Mouse (Mus musculus) 3134 (cell line): ENCODE data around the gene Ccdc110.

ENCODE experiments used
- DNase-seq: peaks from one replicate; pipeline ENCODE4 v3.0.0-alpha.2; 2011; ENCODE audit warnings: low spot score; ENCODE audit not compliant: insufficient read length; ENCODE audit errors: extremely low read depth

Gene Ccdc110

GRCm38 (mm10) chr8:45934582-45935014, at the start of gene Ccdc110:
Gene Ccdc110 (plus strand): TSS chr8:45934619.
- peak; percentile 74 for DNase-seq

DNA sequence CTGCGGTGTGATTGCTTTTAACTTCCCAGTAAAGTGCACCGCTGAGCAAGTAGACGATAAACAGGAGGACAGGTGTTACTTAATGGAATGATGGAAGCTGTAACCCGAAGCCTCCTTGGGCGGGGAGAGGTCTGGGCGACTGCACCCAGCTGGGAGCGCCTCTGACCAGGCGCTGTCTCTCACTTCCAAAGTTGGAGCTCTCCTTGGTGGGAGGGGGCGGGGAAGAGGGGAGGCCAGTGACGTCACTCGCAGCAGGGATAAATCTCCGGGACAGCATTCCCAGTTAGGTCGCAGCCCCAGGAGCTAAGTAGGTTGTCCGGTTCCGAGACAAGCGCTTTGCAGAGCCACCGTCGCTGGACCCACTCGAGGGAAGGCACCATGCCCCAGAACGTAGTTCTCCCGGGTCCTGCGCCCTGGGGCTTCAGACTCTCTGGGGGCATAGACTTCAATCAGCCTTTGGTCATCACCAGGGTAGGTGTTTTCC, 49.2 kb upstream of the Ccdc110 start, which contains the start of gene Pdlim3:
Pdlim3 (plus strand) TSS at position 260 of the 484 bp plus-strand sequence.
- DNase-seq: no peak

GRCm38 (mm10) chr8:45885775-45886174, 48.6 kb upstream of the Ccdc110 start:
- DNase-seq: no peak

GRCm38 (mm10) chr8:45889737-45890136, 44.7 kb upstream of the Ccdc110 start:
- DNase-seq: no peak

GRCm38 (mm10) chr8:45896590-45896989, 37.8 kb upstream of the Ccdc110 start:
- DNase-seq: no peak

DNA sequence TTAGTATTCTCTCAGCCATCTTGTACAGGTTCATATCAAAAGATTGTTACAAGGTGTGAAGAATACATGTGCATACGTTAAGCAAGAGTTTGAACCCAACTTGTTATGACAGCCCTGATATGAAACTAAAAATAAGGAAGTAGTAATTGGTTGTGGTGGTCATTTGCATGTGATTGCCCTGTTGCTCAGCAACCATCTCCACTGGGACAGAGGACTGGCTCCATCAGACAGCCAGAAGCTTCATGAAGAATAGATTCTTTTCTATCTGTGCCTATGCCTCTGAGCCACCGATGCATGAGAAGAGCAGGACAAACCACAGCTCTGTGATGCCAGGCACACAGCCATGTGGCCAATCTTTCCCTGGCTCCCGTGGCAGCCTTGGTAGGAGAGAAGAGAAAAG, 34.6 kb upstream of the Ccdc110 start:
- no peak for DNase-seq

GRCm38 (mm10) chr8:45901626-45902025, 32.8 kb upstream of the Ccdc110 start:
- no peak for DNase-seq

- DNase-seq: no peak
These were observed 30.8 kb upstream of the Ccdc110 start for GRCm38 (mm10) chr8:45903659-45904058.

- no peak for DNase-seq
These were observed 28.7 kb upstream of the Ccdc110 start for GRCm38 (mm10) chr8:45905591-45906250.

DNA sequence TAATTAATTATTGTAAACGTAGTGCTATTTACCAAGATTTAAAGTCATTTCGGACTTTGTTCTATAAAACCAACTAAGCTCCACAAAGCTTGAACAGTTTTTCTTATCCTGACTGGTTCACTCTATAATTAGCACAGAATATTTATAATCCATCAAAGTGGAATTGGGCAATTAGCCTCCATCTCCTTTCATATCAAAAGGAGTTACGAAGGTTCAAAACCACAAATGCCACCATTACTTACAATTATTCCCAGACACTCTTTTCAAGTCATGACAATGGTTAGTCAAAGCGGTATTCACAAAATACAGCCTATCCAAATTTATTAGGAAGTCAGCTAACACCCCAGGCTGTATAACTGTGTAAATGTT, 28.2 kb upstream of the Ccdc110 start:
- no peak for DNase-seq

DNA sequence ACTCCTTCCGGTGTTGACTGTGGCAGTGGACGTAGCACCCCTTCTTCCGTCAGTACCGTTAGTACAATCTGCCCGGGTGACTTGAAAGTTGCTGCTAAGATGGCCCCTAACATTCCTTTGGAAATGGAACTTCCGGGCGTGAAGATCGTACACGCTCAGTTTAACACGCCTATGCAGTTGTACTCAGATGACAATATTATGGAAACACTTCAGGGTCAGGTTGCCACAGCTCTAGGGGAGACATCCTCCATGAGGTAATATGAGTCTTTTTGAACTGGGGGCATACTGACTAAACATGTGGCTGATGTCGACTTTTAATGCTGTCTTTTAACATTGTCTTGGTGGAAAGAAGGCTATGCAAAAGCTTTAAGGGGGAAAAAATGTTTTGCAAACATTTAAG, 20.7 kb upstream of the Ccdc110 start:
- no peak for DNase-seq

- no peak for DNase-seq
These were observed 17.9 kb upstream of the Ccdc110 start for GRCm38 (mm10) chr8:45916496-45916895.

DNA sequence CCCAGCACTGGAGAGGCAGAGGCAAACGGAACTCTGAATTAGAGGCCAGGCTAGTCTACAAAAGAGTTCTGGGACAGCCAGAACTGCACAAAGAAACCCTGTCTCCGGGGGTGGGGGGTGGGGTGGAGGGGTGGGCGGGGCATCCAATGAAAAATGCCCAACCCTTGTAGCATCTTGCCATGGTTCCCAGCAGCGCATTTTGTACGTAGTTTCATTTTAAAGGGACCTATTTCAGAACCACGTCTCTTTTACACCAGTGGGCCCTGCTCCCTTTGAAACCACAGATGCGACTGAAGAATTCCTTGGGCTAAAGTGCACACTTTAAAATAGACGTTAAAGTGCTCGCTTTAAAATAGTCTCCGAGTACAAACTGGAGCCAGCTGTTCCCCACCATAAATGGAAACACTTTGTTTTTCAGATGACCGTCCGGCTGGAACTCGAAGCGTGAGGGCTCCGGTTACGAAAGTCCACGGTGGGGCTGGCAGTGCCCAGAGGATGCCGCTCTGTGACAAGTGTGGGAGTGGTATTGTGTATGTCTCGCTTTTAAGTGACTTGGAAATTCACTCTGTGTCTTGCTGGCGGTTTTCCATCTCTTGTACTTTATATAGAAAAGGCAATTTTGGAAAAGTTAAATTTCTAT, 17.3 kb upstream of the Ccdc110 start:
- DNase-seq: no peak

- DNase-seq: no peak
These were observed 15.5 kb upstream of the Ccdc110 start for GRCm38 (mm10) chr8:45918891-45919290.

DNA sequence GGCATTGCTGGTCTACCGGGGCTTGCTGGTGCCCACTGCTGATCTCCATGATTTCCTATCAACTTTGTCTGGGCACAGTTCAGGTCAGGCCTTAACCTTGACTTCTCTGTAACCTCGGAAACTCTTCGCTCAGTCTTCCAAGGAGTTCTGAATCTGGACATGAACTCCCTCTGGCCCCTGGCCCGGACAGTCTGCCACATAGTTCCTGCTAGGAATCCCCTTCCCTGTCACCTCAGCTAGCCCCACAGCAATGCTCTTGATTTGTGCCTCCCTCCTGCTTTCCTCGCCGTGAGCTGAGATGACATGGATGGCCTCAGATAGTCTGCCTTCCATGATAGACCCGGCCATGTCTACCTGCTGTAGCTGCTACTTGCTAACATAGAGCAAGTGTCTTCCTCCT, 14.0 kb upstream of the Ccdc110 start:
- no peak for DNase-seq

DNA sequence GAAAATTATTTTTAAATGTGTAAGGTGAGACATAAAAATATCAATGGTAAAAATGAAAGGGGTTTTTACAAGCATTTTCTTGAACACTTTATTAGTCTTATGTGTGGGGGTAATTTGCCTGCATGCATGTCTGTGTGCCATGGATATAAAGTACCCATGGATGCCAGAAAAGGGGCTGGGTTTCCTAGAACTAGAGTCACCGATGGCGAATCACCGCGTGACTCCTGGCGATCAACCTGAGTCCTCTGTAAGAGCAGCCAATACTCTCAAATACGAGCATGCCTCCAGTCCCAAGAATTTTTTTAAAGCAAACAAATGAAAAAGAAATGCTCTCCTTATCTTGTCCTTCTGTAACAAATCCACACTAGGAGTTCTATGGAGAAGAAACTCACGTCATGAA, 12.3 kb upstream of the Ccdc110 start:
- no peak for DNase-seq

DNA sequence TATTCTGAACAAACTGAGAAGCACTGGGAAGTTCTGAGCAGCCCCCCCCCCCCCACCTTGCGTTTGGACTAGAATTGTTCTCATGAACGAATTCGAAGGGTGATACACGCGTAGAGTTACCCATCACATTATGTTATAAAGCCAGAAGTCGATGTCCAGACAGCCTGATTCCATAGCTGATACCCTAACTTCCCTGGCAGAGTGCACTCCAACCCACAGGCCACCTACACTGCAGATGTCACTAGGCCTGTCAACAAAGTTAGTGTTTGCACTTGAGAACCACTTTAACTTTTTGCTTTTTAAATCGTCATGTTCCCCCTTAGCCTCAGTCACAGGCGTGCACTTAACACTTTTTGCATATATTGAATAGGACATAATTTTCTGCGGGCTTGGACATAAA, 2.6 kb downstream of the Ccdc110 start:
- DNase-seq: no peak

DNA sequence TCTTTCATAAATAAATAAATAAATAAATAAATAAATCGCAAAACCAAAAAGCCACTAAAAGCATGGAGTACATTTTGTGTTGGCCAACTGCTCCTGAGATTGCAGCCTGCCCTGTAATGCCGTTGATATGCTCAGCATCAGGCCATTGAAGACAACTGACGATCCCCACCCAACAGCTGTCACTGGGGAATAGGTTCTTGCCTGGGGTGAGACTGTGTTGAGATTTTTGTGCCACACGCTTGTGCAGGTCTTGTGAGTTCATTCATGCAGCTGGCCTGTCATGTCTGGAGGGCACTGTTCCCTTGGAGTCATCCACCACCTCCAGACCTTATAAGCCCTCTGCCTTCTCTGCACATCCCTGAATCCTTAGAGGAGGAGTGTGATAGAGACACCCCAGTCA, 11.9 kb downstream of the Ccdc110 start:
- DNase-seq: no peak

DNA sequence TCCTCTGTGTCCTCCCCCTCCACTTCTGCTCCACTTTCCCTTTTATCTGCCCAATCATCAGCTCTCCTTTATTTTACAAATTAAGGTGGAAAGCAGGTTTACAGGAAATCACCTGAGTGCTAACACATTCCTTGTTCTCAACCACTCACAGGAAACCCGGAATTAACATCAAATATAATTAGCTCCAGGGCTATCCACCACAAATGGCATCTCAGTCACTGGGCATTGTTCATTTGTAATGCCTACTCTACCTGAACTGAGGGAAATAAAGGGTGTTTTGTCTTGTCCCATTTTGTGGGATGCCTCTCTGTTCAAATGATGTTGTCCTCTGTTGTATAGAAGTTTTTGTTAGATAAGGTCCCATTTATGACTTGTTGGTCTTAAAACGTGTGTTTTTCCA, 16.2 kb downstream of the Ccdc110 start:
- DNase-seq: no peak

GRCm38 (mm10) chr8:45970894-45971293, 36.5 kb downstream of the Ccdc110 start:
- no peak for DNase-seq

DNA sequence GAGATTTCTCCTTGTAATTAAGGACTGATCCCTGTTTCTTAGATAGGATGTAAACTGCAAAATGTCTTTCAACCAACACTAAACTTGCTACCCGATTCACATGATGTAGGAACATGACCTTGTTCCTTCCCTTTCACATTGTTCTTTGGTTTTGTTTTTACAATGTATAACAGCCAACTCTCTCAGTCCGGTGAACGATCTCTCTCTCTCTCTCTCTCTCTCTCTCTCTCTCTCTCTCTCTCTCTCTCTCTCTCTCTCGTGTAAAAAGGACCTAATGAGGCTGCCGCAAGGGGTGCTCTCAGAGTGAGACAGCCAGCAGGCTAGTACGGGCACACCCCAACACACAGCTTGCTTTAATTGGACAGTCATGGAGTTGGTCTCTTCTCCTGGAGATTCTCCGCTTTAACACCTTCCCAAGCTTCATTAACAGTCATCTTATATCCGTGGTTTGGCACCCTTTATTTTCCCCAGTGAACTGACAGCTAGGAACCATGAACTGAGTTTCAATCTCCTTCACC, 39.6 kb downstream of the Ccdc110 start:
- DNase-seq: no peak
